Mouse (Mus musculus) kidney, postnatal 36 days (tissue): ENCODE measurements at regions not wholly inside any gene's neighbourhood (a gene's known extent, or its start where the extent isn't known, plus 50 kb on each side); places are given as distances from the start of the nearest gene placed in this dataset.
A peak's percentile ranks its signal among the peaks of the same experiment; 100 is the strongest.

Source experiments
- DNase-seq, 2 experiments: peaks; one replicate each; pipeline ENCODE4 v3.0.0; 2021 to 2022; ENCODE audit warnings: mixed read lengths in 2 of 2

- no peak for DNase-seq
Measured at GRCm38 (mm10) chr1:143074999-143075398, 565.5 kb upstream of the B3galt2 start.

DNA sequence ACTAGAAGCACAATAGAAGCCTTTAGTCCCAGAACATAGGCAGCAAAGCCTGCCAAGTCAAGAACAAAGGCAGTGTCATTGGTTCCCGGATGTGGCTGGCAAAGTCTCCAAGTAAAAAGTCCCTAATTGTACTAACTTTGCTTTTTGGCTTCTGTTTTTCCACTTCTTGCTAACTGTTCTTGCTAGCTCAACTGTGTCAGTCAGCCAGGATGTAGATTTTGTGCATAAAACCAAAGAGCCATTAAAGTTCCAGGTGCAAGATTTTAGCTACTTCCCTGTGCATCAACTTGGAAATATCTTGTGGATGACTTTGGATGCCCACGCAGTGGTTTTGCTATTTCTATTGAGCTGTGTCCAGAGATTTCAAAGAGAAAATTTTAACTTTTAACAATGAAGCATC, 560.0 kb upstream of the B3galt2 start:
- DNase-seq, result no peak

- no peak for DNase-seq
Measured at GRCm38 (mm10) chr1:143096904-143097303, 543.6 kb upstream of the B3galt2 start.

DNA sequence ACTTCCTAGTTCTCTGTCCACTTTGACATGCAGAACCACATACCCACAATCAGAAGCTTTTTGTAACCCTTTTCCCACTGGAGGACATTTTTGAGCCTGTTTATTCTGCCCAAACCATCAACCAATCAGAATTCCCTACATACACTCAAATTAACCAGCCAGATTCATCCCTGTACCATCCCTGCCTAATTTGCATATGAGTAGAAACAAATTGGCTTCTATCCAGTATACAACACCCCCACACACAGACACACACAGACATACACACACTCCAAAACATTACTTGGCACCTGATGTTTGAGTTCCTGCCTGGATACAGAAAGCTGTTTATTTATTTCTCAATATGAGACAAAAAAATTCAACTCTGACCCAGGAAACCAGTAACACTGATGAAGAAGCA, 542.2 kb upstream of the B3galt2 start:
- no peak for DNase-seq

- DNase-seq, result no peak
Measured at GRCm38 (mm10) chr1:143122185-143122584, 518.3 kb upstream of the B3galt2 start.

DNA sequence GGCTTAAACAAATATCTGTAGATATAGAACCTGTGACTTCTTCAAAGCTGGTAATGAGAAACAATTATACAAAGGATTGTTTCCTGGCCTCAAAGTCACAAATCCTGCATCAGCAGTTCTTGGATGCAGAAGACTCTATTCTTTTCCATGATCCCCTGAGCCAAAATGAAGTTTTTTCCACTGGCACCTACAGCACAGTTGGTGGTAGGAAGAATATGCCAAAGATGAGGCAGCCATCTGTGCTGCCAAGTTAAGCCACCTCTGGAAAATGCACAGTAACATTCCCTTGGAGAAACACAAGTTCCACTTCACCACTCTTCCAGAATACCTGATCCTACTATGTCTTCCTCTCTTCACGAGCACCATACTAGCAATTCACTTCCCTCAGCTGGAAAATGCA, 510.2 kb upstream of the B3galt2 start:
- no peak for DNase-seq

DNA sequence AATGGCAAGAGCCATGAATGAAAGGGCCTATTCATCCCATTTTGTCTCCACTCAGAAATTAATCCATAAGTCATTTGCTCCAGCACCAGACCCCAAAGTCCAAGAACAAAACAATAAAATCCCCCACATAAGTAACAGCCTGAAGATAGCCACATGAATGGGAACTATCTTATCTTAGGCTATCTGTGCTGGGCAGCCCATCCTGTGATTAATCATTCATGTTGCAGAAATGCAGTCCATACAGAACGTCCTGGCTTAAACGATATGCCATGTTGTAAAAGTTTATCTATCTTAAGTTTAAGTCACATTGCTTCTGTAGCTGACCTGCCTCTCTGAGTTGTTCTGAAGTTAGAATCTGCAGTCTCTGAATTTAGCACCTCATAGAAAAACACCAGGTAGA, 507.7 kb upstream of the B3galt2 start:
- DNase-seq, result no peak

DNA sequence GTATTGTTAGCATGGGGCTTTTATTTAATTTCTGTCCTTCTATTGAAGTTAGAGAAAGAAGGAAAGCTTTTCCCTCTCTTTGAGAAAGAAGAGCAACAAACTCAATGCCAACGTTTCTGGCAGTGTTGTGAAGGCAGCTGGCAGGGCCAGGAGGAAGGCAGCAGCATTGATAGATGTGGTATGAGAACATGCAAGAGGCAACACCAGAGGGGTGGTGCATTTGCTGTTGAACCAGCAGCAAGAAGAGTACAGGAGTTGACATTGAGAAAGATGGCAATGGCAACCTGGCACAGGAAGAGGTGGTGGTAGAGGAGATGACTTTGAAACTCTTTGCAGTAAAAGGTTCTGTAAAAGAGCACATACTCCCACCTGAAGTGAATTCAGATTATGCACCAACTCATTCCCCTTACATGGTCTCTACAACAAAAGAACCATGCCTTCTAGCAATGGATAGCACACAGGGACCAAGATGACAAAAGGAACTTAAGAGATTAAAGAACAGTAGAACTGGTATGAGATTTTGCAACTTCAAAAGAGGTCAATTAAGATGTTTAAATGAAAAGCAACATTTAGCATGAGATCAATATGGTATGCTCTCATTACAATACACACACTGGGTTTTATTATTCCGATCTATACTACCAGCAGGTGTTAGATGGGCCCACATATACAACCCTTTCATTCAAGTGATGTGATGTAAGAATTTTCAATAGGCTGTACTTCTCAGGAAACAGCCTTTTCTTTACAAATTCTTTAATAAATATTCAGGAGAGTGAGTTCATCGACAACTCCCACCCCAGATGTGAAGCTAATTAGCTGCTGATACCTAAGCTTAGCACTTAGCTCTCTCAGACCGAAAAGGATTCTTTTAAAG, 495.1 kb upstream of the B3galt2 start:
- no peak for DNase-seq

GRCm38 (mm10) chr1:143171286-143171685, 469.2 kb upstream of the B3galt2 start:
- DNase-seq, result no peak

DNA sequence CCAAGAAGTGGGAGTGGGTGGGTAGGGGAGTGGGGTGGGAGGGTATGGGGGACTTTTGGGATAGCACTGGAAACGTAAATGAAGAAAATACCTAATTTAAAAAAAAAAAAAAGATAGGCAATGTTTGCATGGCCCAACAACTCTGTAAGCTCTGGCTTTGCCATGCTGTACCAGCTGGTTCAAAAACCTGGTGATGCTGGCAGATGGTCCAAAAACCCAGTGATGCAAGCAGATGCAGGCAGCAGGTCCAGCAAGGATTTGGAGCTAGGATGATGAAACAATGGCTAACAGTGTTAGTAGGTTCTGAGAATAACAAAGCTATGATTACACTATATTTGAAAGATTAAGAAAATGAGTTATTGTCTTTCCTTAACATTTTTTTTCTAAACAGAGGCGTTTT, 466.6 kb upstream of the B3galt2 start:
- DNase-seq, result no peak

GRCm38 (mm10) chr1:143192167-143192793, 448.2 kb upstream of the B3galt2 start:
- no peak for DNase-seq

DNA sequence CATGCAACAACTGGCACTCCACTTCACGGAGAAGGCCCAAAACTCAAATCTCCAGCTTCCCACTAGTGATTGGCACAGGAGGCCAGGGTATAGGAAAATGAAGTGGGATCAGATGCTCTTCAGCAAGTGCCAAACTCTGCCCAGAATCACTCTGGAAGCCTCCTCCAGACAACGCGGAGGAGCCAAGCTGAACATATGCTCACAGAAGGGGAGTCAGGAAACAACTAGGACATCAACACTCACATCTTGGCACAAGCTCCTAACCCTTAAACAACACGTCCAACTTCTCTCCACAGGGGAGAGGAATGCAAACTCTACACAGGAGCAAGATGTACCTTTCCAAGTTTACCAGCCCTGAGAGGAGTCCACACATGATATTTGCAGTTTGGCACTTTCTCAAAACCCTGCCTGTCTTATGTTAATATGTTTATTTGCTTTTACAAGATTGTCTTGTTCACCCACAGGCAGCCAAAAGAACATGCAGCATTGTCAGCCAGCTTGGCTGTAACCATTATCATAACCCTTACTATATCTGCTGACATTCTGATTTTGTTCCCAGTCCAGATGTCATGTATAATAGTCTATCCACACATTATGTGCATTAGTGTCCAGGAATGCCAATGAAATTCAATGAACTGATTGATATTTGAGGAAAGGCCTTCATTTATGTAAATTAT, 440.1 kb upstream of the B3galt2 start:
- no peak for DNase-seq

DNA sequence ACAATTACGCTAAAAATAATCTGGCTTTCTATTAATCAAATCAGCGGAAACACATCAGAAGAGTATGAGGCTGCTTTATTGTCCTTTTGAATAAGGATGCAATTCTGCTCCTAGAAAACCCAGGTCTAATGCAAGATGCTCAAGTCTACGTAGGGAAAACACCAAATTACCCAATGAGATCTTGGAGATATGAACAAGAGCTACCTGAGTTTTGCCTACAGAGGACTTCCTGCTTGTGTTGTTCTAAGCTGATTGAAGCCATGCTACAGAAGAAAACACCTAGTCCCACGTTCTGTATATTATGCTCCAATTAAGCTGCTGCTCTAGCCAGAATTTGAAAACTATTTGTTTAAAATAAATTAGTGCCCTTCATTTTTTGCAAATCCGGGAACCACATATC, 439.5 kb upstream of the B3galt2 start:
- DNase-seq, result no peak

GRCm38 (mm10) chr1:143202182-143202581, 438.3 kb upstream of the B3galt2 start:
- DNase-seq, result no peak

GRCm38 (mm10) chr1:143204070-143204469, 436.4 kb upstream of the B3galt2 start:
- no peak for DNase-seq

DNA sequence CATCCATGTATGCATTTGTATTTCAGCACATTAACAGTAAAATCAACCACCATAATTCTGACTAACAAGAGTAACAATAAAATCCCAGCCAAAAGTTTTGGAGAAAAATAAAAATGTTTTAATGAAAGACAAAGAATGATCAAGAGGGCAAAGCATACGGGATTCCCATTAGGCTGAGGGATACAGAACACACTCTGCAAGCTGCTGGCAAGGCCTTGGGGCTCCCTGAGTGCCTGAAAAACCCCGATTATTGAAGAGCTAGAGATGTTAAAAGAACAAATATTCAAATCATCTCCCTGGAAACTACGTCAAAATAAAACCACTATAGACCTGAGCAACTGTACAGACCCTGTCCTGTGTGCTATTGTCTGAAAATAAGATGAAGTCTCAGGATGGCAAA, 433.5 kb upstream of the B3galt2 start:
- DNase-seq, result no peak

DNA sequence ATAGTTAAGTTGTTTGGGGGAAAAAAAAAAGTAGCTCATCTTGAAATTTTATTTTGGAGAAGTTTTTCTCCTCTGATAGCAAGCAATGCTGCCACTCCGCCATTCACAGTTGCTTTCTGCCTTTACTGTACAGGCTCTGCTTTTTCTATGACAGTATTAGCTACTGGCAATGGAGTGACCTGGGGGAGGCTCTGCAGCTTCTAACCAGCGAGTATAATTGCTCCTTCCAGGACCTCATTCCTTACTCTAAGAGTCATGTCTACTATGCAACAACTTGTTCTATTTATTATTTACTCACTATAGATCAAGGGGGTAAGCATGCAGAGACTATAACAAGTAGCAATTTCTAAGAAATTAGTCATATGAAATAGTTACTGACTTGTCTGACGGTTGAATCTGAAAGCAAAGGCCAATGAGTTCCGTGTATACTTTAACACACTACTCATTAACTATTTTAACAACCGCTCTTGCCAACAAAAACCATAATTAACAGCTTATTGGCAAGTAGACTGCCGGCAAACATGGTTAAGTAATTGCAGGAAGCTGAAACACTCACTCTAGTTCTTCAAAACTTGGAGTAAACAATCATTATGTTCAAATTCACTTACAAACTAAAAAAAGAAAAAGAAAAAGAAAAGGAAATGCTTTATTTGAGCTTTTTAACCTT, 432.9 kb upstream of the B3galt2 start:
- DNase-seq, result peak in 1 of 2 experiments; percentile 9

- no peak for DNase-seq
Measured at GRCm38 (mm10) chr1:143217401-143217800, 423.1 kb upstream of the B3galt2 start.

- DNase-seq, result no peak
Measured at GRCm38 (mm10) chr1:143231969-143232368, 408.5 kb upstream of the B3galt2 start.

GRCm38 (mm10) chr1:143258470-143259215, 381.8 kb upstream of the B3galt2 start:
- no peak for DNase-seq

DNA sequence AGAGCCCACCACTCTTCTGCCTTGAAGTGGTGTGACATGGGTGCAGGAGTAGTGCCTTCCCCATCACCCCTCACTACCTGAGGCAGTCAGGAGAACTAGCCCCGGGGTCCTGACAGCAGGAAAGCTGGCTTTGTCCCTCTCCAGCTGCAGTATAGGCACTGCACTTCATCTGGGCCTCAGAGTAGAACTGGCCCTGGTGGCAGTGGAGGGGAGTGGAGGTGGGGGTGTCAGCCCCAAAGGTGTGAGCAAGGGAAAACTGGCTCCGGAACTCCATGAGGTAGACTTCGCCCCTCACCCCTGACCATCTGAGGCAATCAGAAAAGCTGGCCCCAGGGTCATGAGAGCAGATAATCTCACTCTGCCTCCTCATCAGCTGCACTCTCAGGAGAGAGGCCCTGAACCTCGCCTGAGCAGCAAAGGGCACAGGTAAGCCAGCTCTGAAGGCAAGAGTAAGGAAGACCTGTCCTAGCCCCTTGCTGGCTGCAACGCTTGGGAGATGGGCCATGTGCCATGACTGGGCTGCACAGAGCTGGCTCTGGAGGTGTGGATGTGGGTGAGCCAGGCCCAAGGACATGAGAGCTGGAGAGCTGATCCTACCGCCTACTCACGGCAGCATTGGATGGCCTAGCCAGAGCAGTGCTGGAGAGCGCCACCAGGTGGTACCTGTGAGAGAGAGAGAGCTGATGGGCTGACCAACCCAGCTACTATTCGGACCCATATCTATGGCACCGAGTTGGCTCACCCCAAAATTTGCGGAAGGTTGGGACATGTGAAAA, 377.0 kb upstream of the B3galt2 start:
- no peak for DNase-seq

GRCm38 (mm10) chr1:143265216-143265615, 375.2 kb upstream of the B3galt2 start:
- DNase-seq, result no peak
